13 mouse cellular contexts compared by ENCODE assay signal in the genomic region with DNA sequence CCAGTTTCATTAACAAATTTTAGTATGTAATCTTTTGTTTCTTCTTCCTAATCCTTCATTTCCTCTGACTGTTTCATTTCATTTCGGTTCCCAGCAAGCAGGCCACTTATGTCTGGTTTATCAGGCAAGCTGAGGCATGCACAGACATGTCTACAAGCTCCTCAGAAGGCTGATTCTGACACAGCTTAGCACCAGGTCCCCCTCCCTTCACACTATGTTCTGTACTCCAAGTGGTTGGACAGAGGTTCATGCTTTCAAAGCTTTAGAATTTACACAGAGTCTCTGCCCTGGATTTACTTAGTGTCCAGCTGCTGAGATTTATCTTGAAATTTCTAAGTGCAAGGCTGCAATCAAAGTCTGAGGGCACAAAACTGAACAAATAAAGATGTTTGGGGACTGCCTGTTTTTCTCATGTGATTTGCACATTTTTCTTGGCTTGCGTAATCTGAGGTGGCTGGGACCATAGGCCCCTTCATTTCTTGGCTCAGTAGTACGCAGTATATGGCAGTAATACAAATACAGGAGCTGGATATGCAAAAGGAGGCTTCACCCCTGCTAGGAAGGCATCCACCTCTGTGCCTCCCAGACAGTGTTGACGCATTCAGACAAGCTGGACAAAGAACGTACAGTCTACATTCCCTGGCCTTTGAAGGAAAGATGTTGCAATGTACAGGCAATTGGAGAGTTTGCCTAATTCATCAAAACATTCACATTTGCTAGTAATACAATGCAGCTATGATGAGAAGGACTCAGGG.
DNase-seq lines count a peak whose midpoint lies in the region; ATAC-seq and TF ChIP-seq lines count a peak whose summit lies in the region.
"Had no signal": no experiment of that assay in that cellular context is flagged by ENCODE, and none has a peak within 500 bp of the region (broad histone marks: within the 10 kb centered on the region; RNA-seq: fewer than 3 reads in every experiment).

No protein-coding gene starts in this region.

- no peak for TF ChIP-seq POLR2A in myocyte (IDR thresholded peaks at IDR 0.05; ENCODE audit: insufficient read length, low read depth)

- no peak for ATAC-seq in embryonic facial prominence, embryonic 11.5 days (replicated peaks; ENCODE audit: insufficient number of reproducible peaks, low FRiP score, low TSS enrichment, low read depth)

- no peaks in the 10 kb centered on the region for H3K9me3 ChIP-seq in embryonic facial prominence, embryonic 11.5 days (replicated peaks; ENCODE audit: control insufficient read depth, low read length)
- H3K9me3 ChIP-seq: forebrain, embryonic 12.5 days; liver, embryonic 15.5 days had no signal

- no peak overlapping the region for H3K4me3 ChIP-seq in embryonic facial prominence, embryonic 11.5 days (ENCODE audit: low read depth, low read length)
- no peak overlapping the region for H3K4me3 ChIP-seq in myocyte
- H3K4me3 ChIP-seq: forebrain, embryonic 12.5 days; liver, embryonic 15.5 days had no signal

- peak; percentile 90 for DNase-seq in NIH3T3 (ENCODE audit: low read depth)
- DNase-seq in embryonic facial prominence, embryonic 11.5 days (ENCODE audit: low spot score), result peak; percentile 10
- peak; percentile 4 to 7 for DNase-seq in heart, postnatal 10 days
- no peak for DNase-seq in layer of hippocampus, adult 8-10 months (ENCODE audit: low spot score in 2 of 2)
- DNase-seq in spleen, adult 18-20 months, result no peak
- DNase-seq in left cerebral cortex, adult 18-20 months (ENCODE audit: low spot score in 2 of 2), result no peak
- DNase-seq: cerebellum, adult 9-11 months; right cerebral cortex, postnatal 4 days; thymus, postnatal 36 days had no signal

- H3K27ac ChIP-seq in embryonic facial prominence, embryonic 11.5 days (replicated peaks; ENCODE audit: low read depth, low read length), result no peak overlapping the region
- H3K27ac ChIP-seq: forebrain, embryonic 12.5 days; hindbrain, embryonic 14.5 days; liver, embryonic 15.5 days had no signal

- H3K36me3 ChIP-seq in embryonic facial prominence, embryonic 11.5 days (replicated peaks; ENCODE audit: control insufficient read depth, insufficient read depth, low read depth, low read length), result no peaks in the 10 kb centered on the region
- H3K36me3 ChIP-seq in myocyte (ENCODE audit: control insufficient read depth, insufficient read depth), result no peaks in the 10 kb centered on the region
- H3K36me3 ChIP-seq: forebrain, embryonic 12.5 days; liver, embryonic 15.5 days had no signal

- no peaks in the 10 kb centered on the region for H3K27me3 ChIP-seq in embryonic facial prominence, embryonic 11.5 days (ENCODE audit: control insufficient read depth, insufficient read depth, low read length)
- no peaks in the 10 kb centered on the region for H3K27me3 ChIP-seq in myocyte (ENCODE audit: control insufficient read depth, insufficient read depth, insufficient read length)
- H3K27me3 ChIP-seq: forebrain, embryonic 12.5 days; liver, embryonic 15.5 days had no signal

- intact Hi-C loops in heart, postnatal 10 days (cut with DNase I), result no loop called here

- WGBS in embryonic facial prominence, embryonic 11.5 days, result 73% methylated on average over 5 of the region's 5 CpGs

- H3K9ac ChIP-seq in embryonic facial prominence, embryonic 11.5 days (replicated peaks; ENCODE audit: low read length), result no peak overlapping the region
- H3K9ac ChIP-seq: forebrain, embryonic 12.5 days; hindbrain, embryonic 14.5 days; liver, embryonic 15.5 days had no signal

- H3K4me2 ChIP-seq in embryonic facial prominence, embryonic 11.5 days (ENCODE audit: low read depth, low read length), result no peak overlapping the region
- no peak overlapping the region for H3K4me2 ChIP-seq in myocyte (ENCODE audit: low read depth)
- H3K4me2 ChIP-seq: forebrain, embryonic 12.5 days; hindbrain, embryonic 14.5 days; liver, embryonic 15.5 days had no signal

- no peaks in the 10 kb centered on the region for H3K79me2 ChIP-seq in myocyte (ENCODE audit: control insufficient read depth, insufficient read depth)

- no peak overlapping the region for H3ac ChIP-seq in myocyte (ENCODE audit: control insufficient read depth, insufficient read length)

- H3K4me1 ChIP-seq in embryonic facial prominence, embryonic 11.5 days (ENCODE audit: control insufficient read depth, insufficient read depth, low read length), result no peaks in the 10 kb centered on the region
- H3K4me1 ChIP-seq: forebrain, embryonic 12.5 days; liver, embryonic 15.5 days had no signal

TF ChIP-seq in myocyte, 11 proteins besides CTCF, POLR2A, EP300 and RAD21:
- TF ChIP-seq CEBPB (IDR thresholded peaks at IDR 0.05; ENCODE audit: insufficient read depth, poor library complexity, severe bottlenecking), result peak; percentile 86
- no peak for TF ChIP-seq POLR2AphosphoS2 (IDR thresholded peaks at IDR 0.05; ENCODE audit: insufficient read length, low read depth)
- no peak for TF ChIP-seq MYOD1 (IDR thresholded peaks at IDR 0.05; ENCODE audit: control insufficient read depth in 1 of 3, insufficient read length in 2 of 3, low read depth in 2 of 3)
- TF ChIP-seq TCF12 (IDR thresholded peaks at IDR 0.05; ENCODE audit: insufficient read depth, poor library complexity, severe bottlenecking), result no peak

Comparison
In these comparisons a context has a peak if more than half of its experiments do, and no peak if none do; other contexts are left out.
1. DNase-seq: peak in NIH3T3 (single experiment), embryonic facial prominence, embryonic 11.5 days (single experiment) and heart, postnatal 10 days (2 of 2); none in layer of hippocampus, adult 8-10 months (0 of 2), spleen, adult 18-20 months (0 of 2) and left cerebral cortex, adult 18-20 months (0 of 2).